Mouse (Mus musculus) colon, adult 2 months (tissue): ENCODE results near the gene Gkn2. TPM values are rescaled to one million over a fixed set of nuclear protein-coding genes. Genes with fewer than 3 reads are reported as not detected.

Experiments
- polyA plus RNA-seq: library from polyadenylated mRNA; depleted of rRNA; stranded (reverse); fragments of >200 nt; gene quantifications from 2 replicates; pipeline ENCODE4 v1.2.3, GENCODE M21; 2012; rRNA removed

Gene Gkn2
- not detected in 2 replicates for polyA plus RNA-seq

DNA sequence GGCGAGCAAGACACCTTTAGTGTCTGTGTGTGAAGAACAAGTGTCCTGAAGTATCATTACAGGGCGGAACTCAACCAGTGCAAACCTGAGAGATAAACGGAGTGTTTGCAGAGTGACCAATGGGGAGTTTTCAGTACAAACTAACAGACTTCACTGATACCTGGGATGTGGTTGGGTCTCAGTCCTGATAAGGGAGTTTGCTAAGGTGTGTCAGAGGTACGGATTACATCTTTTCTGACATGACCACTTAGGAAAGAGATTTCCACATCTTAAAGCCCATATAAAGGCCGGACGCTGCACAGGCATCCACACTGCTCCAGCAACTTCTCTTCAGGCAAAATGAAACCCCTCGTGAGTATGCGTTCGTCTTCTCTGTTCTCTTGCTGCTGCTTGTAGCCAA, at the start of gene Gkn2:
Gene Gkn2 (plus strand): TSS at position 301 of the 400 bp plus-strand sequence.

DNA sequence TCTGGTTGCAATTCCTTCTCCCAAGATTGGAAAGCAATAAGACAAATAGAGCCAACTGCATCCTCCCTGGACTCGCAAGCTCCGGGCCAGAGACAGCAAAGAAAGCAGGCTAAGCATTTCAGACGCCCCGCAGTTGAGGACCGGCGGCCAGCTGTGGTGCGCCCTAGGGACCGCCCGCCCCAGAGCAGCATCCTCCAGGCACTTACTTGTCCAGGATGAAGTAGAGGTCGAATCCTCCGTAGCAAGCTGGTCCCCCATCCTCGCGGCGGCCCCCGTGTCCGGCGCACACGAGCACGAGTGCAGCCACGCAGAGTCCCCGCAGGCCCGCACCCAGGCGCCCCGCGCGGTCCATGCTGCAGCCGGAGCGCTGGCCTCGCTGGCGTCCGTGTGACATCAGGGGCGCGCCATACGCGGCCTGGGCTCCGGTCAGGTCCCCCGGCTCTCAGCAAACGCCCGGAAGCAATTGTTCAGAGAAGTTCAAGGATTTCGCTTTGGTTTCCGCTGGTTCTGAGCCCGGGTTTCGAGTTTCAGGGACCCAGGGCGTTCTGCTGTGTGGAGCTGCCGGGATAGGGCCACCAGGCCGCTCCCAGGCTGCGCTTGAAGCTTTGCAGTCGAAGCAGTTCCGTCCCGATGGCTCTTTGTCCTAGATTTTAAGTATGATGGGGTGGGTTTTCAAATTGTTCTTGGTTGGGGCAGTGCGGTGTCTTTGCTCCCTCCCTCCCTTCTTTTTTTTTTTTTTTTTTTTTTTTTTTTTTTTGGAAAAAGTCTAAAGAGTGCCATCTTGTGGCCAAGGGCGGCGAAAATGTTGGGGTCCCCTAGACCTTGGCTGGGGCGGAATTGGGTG, 37.8 kb upstream of the Gkn2 start, which contains the start of gene Antxr1:
Gene Antxr1 (minus strand): TSS at position 731 of the 844 bp plus-strand sequence.

DNA sequence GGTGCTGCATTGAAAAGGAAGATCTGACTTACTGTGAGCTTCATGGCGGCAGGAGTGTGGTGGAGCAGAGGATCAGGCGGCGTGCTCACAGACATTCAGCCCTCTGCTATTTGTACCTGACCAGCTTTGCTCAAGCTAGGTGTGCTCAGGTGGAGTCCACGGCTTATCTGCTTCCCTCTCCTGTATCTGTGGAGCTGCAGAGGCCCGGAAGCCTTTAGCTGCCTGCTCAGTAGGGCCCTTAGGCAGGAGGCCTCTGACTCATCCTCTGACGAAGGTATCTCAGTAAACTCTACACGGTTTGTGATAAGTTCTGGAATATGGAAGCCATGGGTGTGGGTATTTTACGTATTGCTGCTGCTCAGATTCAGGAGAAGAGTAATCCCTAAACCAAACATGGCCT, 22.3 kb upstream of the Gkn2 start, which contains the start of gene Gkn1:
Gene Gkn1 (minus strand): TSS at position 114 of the 400 bp plus-strand sequence.

DNA sequence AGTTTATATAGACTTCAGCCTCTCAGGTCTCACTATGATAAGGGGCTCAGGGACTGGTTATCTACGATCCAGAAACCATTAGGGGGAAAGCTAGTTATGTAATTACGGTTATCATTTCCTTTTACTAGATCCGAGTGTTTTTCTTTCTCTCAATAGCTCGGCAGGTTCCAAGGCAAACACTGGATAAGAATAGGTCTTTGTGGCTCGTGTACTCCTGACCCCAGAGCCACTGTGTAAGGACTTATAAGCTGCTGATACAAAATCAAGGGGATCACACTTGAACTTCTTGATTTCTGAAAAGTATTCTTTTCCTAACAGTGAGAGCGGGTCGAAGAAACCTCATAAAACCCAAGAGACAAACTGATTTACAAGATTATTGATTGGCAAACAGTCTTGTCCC, 15.7 kb downstream of the Gkn2 start, which contains the start of gene Gkn3:
Gene Gkn3 (minus strand): TSS at position 59 of the 400 bp plus-strand sequence.

DNA sequence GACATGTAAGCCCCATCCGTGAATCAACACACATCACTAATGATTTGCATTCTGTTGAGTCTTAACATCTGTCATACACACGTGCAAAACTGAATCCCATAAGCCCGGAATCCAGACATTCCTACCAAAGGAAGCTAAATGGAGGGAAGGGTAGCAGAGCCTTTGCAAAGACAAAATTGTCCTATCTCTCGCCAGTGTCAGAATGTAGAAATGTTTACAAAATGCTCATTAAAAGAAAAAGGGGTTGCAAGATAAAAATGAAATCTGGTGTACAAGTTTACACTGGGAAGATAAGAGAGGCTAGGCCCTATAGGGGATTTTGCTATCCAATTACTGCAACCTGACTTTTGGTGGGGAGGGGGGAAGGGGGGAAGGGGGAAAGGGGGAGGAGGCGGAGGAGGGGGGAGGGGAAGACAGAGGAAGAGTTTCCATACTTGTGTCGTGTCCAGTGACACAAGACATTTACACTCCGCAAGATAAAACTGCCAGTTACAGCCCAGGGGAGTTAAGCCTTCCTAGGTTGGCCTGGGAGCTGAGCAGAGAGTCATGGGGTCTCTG, 55.4 kb downstream of the Gkn2 start, which contains the start of gene Bmp10:
Gene Bmp10 (plus strand): TSS at position 508 of the 558 bp plus-strand sequence.

Other genes starting within 250 kb of the Gkn2 start
- 7.6 and 7.9 TPM in 2 replicates for gene Antxr1, start 37.5 kb upstream of the Gkn2 start, polyA plus RNA-seq
- not detected in 2 replicates for gene Gkn1, start 22.4 kb upstream of the Gkn2 start, polyA plus RNA-seq
- 0.23 and 0.79 TPM in 2 replicates for gene Gkn3, start 15.6 kb downstream of the Gkn2 start, polyA plus RNA-seq
- gene Bmp10, start 55.6 kb downstream of the Gkn2 start, polyA plus RNA-seq: not detected in 2 replicates
- gene Arhgap25, start 159.9 kb downstream of the Gkn2 start, polyA plus RNA-seq: 0.82 and 0.87 TPM in 2 replicates
- 0.76 and 0.90 TPM in 2 replicates for gene Prokr1, start 217.4 kb downstream of the Gkn2 start, polyA plus RNA-seq